8 mouse cellular contexts compared by ENCODE assay signal in genomic region chr17:49615241-49615651, GRCm38 (mm10). TPM values are rescaled to one million over a fixed set of nuclear protein-coding genes. Genes with fewer than 3 reads are reported as not detected.
DNase-seq lines count a peak whose midpoint lies in the region; ATAC-seq and TF ChIP-seq lines count a peak whose summit lies in the region.

No protein-coding gene starts in this region.

- H3K4me2 ChIP-seq in liver, embryonic 11.5 days, result peak overlapping the region; percentile 91
- H3K4me2 ChIP-seq in stomach, embryonic 15.5 days, result peak overlapping the region; percentile 90

- H3K9me3 ChIP-seq in liver, embryonic 11.5 days (ENCODE audit: control insufficient read depth, low read length), result no peaks in the 10 kb centered on the region
- no peaks in the 10 kb centered on the region for H3K9me3 ChIP-seq in stomach, embryonic 15.5 days

- peaks cover 2% of the 10 kb centered on the region; the same call in 1 of the 2 replicates for H3K27me3 ChIP-seq in spleen, adult 2 months (ENCODE audit: control insufficient read depth, insufficient read depth, low read length)
- H3K27me3 ChIP-seq in liver, embryonic 11.5 days (replicated peaks; ENCODE audit: control insufficient read depth, insufficient read depth, low read length), result no peaks in the 10 kb centered on the region
- no peaks in the 10 kb centered on the region for H3K27me3 ChIP-seq in stomach, embryonic 15.5 days (replicated peaks)

- H3K4me3 ChIP-seq in spleen, adult 2 months (ENCODE audit: extremely low read depth, insufficient read depth, insufficient read length), result peak overlapping the region; percentile 25; the same call in 1 of the 2 replicates
- H3K4me3 ChIP-seq in liver, embryonic 11.5 days (ENCODE audit: low read depth, low read length), result peak overlapping the region; percentile 59
- H3K4me3 ChIP-seq in stomach, embryonic 15.5 days (replicated peaks), result peak overlapping the region; percentile 57

- H3K4me1 ChIP-seq in spleen, adult 2 months (ENCODE audit: control insufficient read depth, insufficient read depth, insufficient read length), result peaks cover 4% of the 10 kb centered on the region
- H3K4me1 ChIP-seq in liver, embryonic 11.5 days (replicated peaks; ENCODE audit: control insufficient read depth, insufficient read depth, low read length), result peaks cover 7% of the 10 kb centered on the region; the same call in 1 of the 2 replicates
- H3K4me1 ChIP-seq in stomach, embryonic 15.5 days, result no peaks in the 10 kb centered on the region

- peak; percentile 26 for DNase-seq in embryo, embryonic 9.5 days (ENCODE audit: extremely low spot score)
- no peak for DNase-seq in embryo, embryonic 10 days (ENCODE audit: low spot score)
- DNase-seq in spleen, adult 2 months (ENCODE audit: low read depth in 1 of 2, low spot score in 2 of 2), result no peak
- DNase-seq in spleen, postnatal 36 days (ENCODE audit: low spot score in 2 of 2), result no peak
- DNase-seq in liver, embryonic 11.5 days (ENCODE audit: low spot score), result no peak
- no peak for DNase-seq in layer of hippocampus, adult 11-12 months (ENCODE audit: low spot score)
- no peak for DNase-seq in retina, embryonic 14.5 days (ENCODE audit: low spot score)

- TF ChIP-seq POLR2A in spleen, adult 2 months (IDR thresholded peaks at IDR 0.05; ENCODE audit: low read depth, low read length), result no peak

- H3K36me3 ChIP-seq in spleen, adult 2 months (ENCODE audit: control insufficient read depth, insufficient read depth, low read length), result no peaks in the 10 kb centered on the region
- no peaks in the 10 kb centered on the region for H3K36me3 ChIP-seq in liver, embryonic 11.5 days (ENCODE audit: control insufficient read depth, insufficient read depth, low read length)
- H3K36me3 ChIP-seq in stomach, embryonic 15.5 days, result no peaks in the 10 kb centered on the region

- ATAC-seq in liver, embryonic 11.5 days (replicated peaks; ENCODE audit: low FRiP score), result peak; percentile 71
- ATAC-seq in stomach, embryonic 15.5 days (ENCODE audit: insufficient read depth, low FRiP score, low read depth), result peak; percentile 73

- H3K27ac ChIP-seq in spleen, adult 2 months (ENCODE audit: insufficient read depth, low read length), result no peak overlapping the region
- no peak overlapping the region for H3K27ac ChIP-seq in liver, embryonic 11.5 days (ENCODE audit: low read depth, low read length)
- H3K27ac ChIP-seq in stomach, embryonic 15.5 days, result no peak overlapping the region

- 5% methylated on average over 26 of the region's 26 CpGs for WGBS in spleen, adult 2 months
- 2% methylated on average over 26 of the region's 26 CpGs for WGBS in liver, embryonic 11.5 days
- under 1% methylated on average over 26 of the region's 26 CpGs for WGBS in stomach, embryonic 15.5 days

- TF ChIP-seq CTCF in spleen, adult 2 months (IDR thresholded peaks at IDR 0.05; ENCODE audit: extremely low read depth, insufficient read depth, insufficient read length, insufficient replicate concordance), result no peak

- H3K9ac ChIP-seq in liver, embryonic 11.5 days (ENCODE audit: low read depth, low read length), result peak overlapping the region; percentile 34; the same call in 1 of the 2 replicates
- H3K9ac ChIP-seq in stomach, embryonic 15.5 days, result no peak overlapping the region

RNA-seq across cellular contexts. Expression of gene Kif6, which starts 0.3 kb away (rescaled TPM):
- polyA plus RNA-seq in spleen, adult 2 months (2012; rRNA removed), result 0.04 TPM in 1 of 2 replicates, not detected in the other
- 0.43 and 0.92 TPM in 2 replicates for polyA plus RNA-seq in liver, embryonic 11.5 days (2014; fragmentation: Nextera tagmentation; extraction: Ambion mirVana)
- 1.5 and 1.9 TPM in 2 replicates for polyA plus RNA-seq in stomach, embryonic 15.5 days (2015; fragmentation: Nextera tagmentation; extraction: Ambion mirVana)

RNA-seq across cellular contexts. Expression of gene Daam2, which starts 51.1 kb away (rescaled TPM):
- 2.7 and 3.1 TPM in 2 replicates for polyA plus RNA-seq in spleen, adult 2 months (2012; rRNA removed)
- polyA plus RNA-seq in liver, embryonic 11.5 days (2014; fragmentation: Nextera tagmentation; extraction: Ambion mirVana), result 2.2 and 2.6 TPM in 2 replicates
- polyA plus RNA-seq in stomach, embryonic 15.5 days (2015; fragmentation: Nextera tagmentation; extraction: Ambion mirVana), result 6.6 and 7.2 TPM in 2 replicates
